In the genomic region with DNA sequence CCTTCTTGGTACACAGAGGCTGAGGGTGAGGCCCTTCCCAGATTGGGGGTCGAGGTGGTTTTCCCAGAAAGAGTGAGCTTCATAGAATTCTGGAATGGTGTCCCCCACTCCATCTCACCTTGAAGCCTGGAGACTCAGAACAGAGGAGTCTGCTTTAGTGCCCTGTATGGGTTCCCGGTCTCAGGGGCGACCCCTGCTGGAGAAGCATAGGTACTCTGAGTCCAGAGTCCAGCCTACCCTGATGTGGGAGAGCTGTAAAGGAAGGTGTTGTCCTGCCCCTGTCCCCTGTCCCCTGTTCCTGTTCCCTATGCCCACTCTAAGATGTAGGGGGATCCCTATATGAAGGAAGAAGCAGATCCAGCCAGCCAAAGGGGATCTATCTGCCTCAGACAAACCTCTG, we compare ENCODE assay signal across 9 mouse cellular contexts.
DNase-seq lines count a peak whose midpoint lies in the region; ATAC-seq and TF ChIP-seq lines count a peak whose summit lies in the region.
"Had no signal": no experiment of that assay in that cellular context is flagged by ENCODE, and none has a peak within 500 bp of the region (broad histone marks: within the 10 kb centered on the region; RNA-seq: fewer than 3 reads in every experiment).

No protein-coding gene starts in this region.

- H3K27me3 ChIP-seq in heart, embryonic 11.5 days (ENCODE audit: control insufficient read depth, insufficient read depth, low read length) = no peaks in the 10 kb centered on the region
- H3K27me3 ChIP-seq: liver, embryonic 15.5 days had no signal

- H3K27ac ChIP-seq in heart, embryonic 11.5 days (ENCODE audit: low read depth, low read length) = no peak overlapping the region
- H3K27ac ChIP-seq in gastrocnemius, adult 2 months = no peak overlapping the region
- H3K27ac ChIP-seq: liver, embryonic 15.5 days had no signal

- H3K9ac ChIP-seq in heart, embryonic 11.5 days (ENCODE audit: low read depth, low read length) = no peak overlapping the region
- H3K9ac ChIP-seq: liver, embryonic 15.5 days had no signal

- TF ChIP-seq CTCF in gastrocnemius, adult 2 months (IDR thresholded peaks at IDR 0.05) = peak; percentile 88

- no peaks in the 10 kb centered on the region for H3K9me3 ChIP-seq in heart, embryonic 11.5 days (replicated peaks; ENCODE audit: control insufficient read depth, low read length)
- H3K9me3 ChIP-seq: liver, embryonic 15.5 days had no signal

- peak; percentile 47 to 74 for DNase-seq in heart, adult 18-20 months
- peak; percentile 5 to 11 for DNase-seq in CD8-positive naive resting alpha-beta T cell, adult 2 months (ENCODE audit: low read depth in 2 of 2, low spot score in 2 of 2)
- peak; percentile 79 for DNase-seq in adrenal gland, postnatal 25 days
- DNase-seq in gastrocnemius, adult 2 months = peak; percentile 79
- DNase-seq in left cerebral cortex, postnatal 25 days (ENCODE audit: low spot score in 2 of 2) = peak; percentile 43 to 52
- DNase-seq in thymus, postnatal 14 days = peak; percentile 53

- 2% methylated on average over 3 of the region's 3 CpGs for WGBS in heart, embryonic 11.5 days (ENCODE audit: insufficient replicate concordance)

- H3K4me3 ChIP-seq in heart, embryonic 11.5 days (ENCODE audit: low read depth, low read length) = no peak overlapping the region
- no peak overlapping the region for H3K4me3 ChIP-seq in gastrocnemius, adult 2 months
- H3K4me3 ChIP-seq: liver, embryonic 15.5 days had no signal

- ATAC-seq in heart, embryonic 11.5 days (replicated peaks; ENCODE audit: insufficient number of reproducible peaks, low FRiP score, low TSS enrichment) = no peak
- ATAC-seq in monocyte, adult 5-6 weeks (replicated peaks; ENCODE audit: insufficient number of reproducible peaks, low FRiP score, low TSS enrichment, poor library complexity, severe bottlenecking) = peak; percentile 87

- H3K36me3 ChIP-seq in heart, embryonic 11.5 days (ENCODE audit: control insufficient read depth, insufficient read depth, low read length) = no peaks in the 10 kb centered on the region
- H3K36me3 ChIP-seq: liver, embryonic 15.5 days had no signal

- no peak overlapping the region for H3K4me2 ChIP-seq in heart, embryonic 11.5 days
- H3K4me2 ChIP-seq: liver, embryonic 15.5 days had no signal

- intact Hi-C loops in gastrocnemius, adult 2 months (cut with DNase I) = loop anchor here (1.0 to 5.0 kb wide), 2 partner anchors 73 to 100 kb away; no protein-coding TSS in a partner anchor
- intact Hi-C loops in left cerebral cortex, postnatal 25 days (cut with DNase I) = loop anchor here (1.0 to 10.0 kb wide), 6 partner anchors 32 to 240 kb away; no protein-coding TSS in a partner anchor

- H3K4me1 ChIP-seq in heart, embryonic 11.5 days (ENCODE audit: control insufficient read depth, insufficient read depth, low read length) = no peaks in the 10 kb centered on the region
- H3K4me1 ChIP-seq: liver, embryonic 15.5 days had no signal

Comparison
In these comparisons a context has a peak if more than half of its experiments do, and no peak if none do; other contexts are left out.
1. DNase-seq: peak in every context shown above with its lines; median percentile 79 in adrenal gland, postnatal 25 days; 79 in gastrocnemius, adult 2 months; 60 in heart, adult 18-20 months; 53 in thymus, postnatal 14 days; 48 in left cerebral cortex, postnatal 25 days; 8 in CD8-positive naive resting alpha-beta T cell, adult 2 months.